Mouse (Mus musculus): ENCODE results near the gene Nob1.

- TF ChIP-seq POLR2A (IDR thresholded peaks at IDR 0.05; ENCODE audit: borderline replicate concordance, insufficient read depth, low read length), result no peak
- TF ChIP-seq CTCF (IDR thresholded peaks at IDR 0.05; ENCODE audit: borderline replicate concordance, insufficient read depth, low read depth, low read length), result no peak
These were observed 12.9 kb upstream of the Nob1 start for GRCm38 (mm10) chr8:107437711-107438110.
